Mouse (Mus musculus): ENCODE results near the gene Traf5. TPM values are rescaled to one million over a fixed set of nuclear protein-coding genes. Genes with fewer than 3 reads are reported as not detected.

Gene Traf5
- polyA plus RNA-seq, 1 experiment from 2014 or later: 2.3 TPM

DNA sequence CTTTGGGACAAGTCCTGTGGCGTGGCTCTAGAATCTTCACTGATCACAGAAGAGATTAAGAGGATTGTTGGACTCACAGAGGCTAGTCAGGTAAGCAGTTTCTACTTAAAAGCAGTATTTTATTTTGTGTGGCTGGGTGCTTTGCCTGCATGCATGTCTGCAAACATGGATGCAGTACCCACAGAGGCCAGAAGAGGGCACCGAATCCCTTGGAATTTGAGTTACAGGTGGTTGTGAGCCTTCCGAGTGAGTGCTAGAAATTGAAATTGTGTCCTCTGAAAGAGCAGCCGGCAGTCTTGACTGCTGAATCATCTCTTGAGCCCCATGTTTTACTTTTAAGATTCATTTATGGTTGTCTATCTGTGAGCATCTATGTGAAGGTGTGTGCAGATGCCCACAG lies 96.9 kb downstream of the Traf5 start:
- H3K27me3 ChIP-seq (ENCODE audit: poor library complexity, severe bottlenecking): no peaks in the 10 kb centered on the region
- H3K4me3 ChIP-seq: no peak overlapping the region
- peaks cover under 1% of the 10 kb centered on the region; the same call in 1 of the 2 replicates for H3K4me1 ChIP-seq
- no peaks in the 10 kb centered on the region for H3K36me3 ChIP-seq (replicated peaks)
- no peak overlapping the region for H3K27ac ChIP-seq
- peak; percentile 64 for DNase-seq (ENCODE audit: extremely low spot score, low spot score)
- no peaks in the 10 kb centered on the region for H3K9me3 ChIP-seq
- WGBS: 52% methylated on average over 4 of the region's 4 CpGs

DNA sequence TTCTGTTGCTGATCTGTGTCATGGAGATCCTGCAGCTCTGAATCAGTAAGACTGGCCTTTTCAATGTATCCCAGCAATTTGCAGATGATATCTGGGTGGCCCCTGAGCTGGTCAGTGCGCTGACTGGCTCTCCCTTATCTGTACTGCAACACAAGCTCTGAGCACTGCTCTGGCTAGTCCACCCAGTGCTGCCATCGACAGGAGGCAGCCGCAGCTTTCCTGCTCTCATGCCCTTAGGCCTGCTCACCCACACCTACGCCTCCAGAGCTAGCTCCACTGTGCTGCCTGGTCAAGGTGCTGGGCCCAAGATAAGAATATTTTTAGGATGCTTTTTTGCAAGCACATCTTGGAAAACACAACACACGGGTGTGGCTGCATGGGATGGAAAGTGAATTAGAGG lies 97.9 kb downstream of the Traf5 start:
- H3K27me3 ChIP-seq (ENCODE audit: poor library complexity, severe bottlenecking): no peaks in the 10 kb centered on the region
- no peaks in the 10 kb centered on the region for H3K9me3 ChIP-seq
- H3K27ac ChIP-seq: no peak overlapping the region
- no peak for DNase-seq (ENCODE audit: extremely low spot score, low spot score)
- H3K4me1 ChIP-seq: peaks cover 6% of the 10 kb centered on the region
- WGBS: 69% methylated on average over 5 of the region's 5 CpGs
- no peaks in the 10 kb centered on the region for H3K36me3 ChIP-seq (replicated peaks)
- H3K4me3 ChIP-seq: no peak overlapping the region

GRCm38 (mm10) chr1:191992040-191992780 lies 100.1 kb downstream of the Traf5 start:
- WGBS: 82% methylated on average over 7 of the region's 7 CpGs
- H3K9me3 ChIP-seq: no peaks in the 10 kb centered on the region
- H3K4me3 ChIP-seq: no peak overlapping the region
- H3K27me3 ChIP-seq (ENCODE audit: poor library complexity, severe bottlenecking): peaks cover under 1% of the 10 kb centered on the region; the same call in 1 of the 2 replicates
- H3K27ac ChIP-seq: no peak overlapping the region
- DNase-seq (ENCODE audit: extremely low spot score, low spot score): no peak
- H3K36me3 ChIP-seq (replicated peaks): no peaks in the 10 kb centered on the region
- peaks cover 9% of the 10 kb centered on the region for H3K4me1 ChIP-seq

DNA sequence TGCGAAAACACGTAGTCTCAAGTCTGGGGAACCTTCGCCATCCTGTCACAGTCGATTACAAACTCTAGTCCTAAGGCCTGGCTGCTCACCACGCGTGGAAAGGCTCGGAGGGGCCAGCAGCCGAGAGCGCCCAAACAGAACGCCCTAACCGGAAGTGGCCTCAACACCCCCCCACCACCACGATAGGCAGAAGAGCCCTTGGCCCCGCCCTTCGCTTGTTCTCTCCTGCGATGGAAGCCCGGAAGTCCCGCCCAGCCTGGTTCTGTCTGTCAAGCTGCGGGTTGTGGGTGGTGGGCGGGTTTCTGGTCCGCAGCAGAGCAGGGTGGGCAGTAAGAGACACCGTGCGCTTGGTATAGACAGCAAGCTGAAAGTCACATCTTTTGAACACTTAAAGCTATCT lies 102.4 kb downstream of the Traf5 start:
- under 1% methylated on average over 22 of the region's 22 CpGs for WGBS
- H3K27ac ChIP-seq: peak overlapping the region; percentile 90

DNA sequence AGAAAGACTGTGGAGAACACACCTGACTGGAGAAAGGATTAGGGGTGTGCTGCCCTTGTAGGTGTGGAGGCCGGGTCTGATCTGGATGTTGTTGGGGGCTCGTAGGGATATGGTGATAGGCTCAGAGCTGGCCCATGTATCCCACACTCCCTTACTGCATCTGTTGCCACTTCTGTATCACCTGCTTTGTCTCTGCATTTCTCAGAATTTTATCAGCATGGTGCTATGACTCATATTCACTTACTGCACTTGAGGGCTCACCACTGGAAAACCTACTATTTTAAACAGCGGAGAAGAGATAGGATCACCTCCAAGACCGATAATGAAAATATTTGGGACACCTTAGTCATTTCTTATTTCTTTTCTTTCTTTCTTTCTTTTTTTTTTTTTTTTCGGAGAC lies 103.3 kb downstream of the Traf5 start:
- 95% methylated on average over 5 of the region's 5 CpGs for WGBS
- Histone ChIP-seq H3K27ac (no peak overlapping the region), H3K4me1 (peaks cover 12% of the 10 kb centered on the region), H3K27me3 (ENCODE audit: poor library complexity, severe bottlenecking) (peaks cover 23% of the 10 kb centered on the region; the same call in 1 of the 2 replicates), H3K9me3 (no peaks in the 10 kb centered on the region), H3K36me3 (replicated peaks) (no peaks in the 10 kb centered on the region), H3K4me3 (peak overlapping the region; percentile 69)
- DNase-seq (ENCODE audit: extremely low spot score, low spot score): no peak

More for the DNA sequence above, 102.4 kb downstream of the Traf5 start:
- DNase-seq (ENCODE audit: extremely low spot score, low spot score): peak; percentile 96
- H3K36me3 ChIP-seq (replicated peaks): no peaks in the 10 kb centered on the region
- peaks cover 12% of the 10 kb centered on the region for H3K4me1 ChIP-seq
- peak overlapping the region; percentile 69 for H3K4me3 ChIP-seq
- no peaks in the 10 kb centered on the region for H3K9me3 ChIP-seq
- peaks cover 16% of the 10 kb centered on the region; the same call in 1 of the 2 replicates for H3K27me3 ChIP-seq (ENCODE audit: poor library complexity, severe bottlenecking)

DNA sequence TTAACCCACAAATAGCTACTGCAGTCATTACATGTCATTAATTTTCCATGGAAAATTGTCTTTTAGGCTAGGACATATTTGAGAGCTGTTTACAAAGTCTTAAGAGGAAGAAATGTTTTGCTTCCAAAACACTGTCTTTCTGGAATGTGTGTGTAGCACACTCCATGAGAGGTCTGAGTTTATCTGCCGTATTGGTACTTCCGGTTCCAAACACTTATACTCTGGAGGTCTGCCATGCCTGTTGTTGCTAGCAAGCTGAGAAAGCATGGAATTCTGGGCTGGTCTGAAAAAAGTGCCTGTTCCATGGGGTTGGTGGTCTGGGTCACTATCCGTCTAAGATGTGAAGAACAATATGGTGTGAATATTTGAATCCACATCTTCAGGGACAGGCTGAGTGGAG lies 103.7 kb downstream of the Traf5 start:
- H3K36me3 ChIP-seq (replicated peaks): no peaks in the 10 kb centered on the region
- no peaks in the 10 kb centered on the region for H3K9me3 ChIP-seq
- no peak for DNase-seq (ENCODE audit: extremely low spot score, low spot score)
- no peak overlapping the region for H3K4me3 ChIP-seq
- H3K27me3 ChIP-seq (ENCODE audit: poor library complexity, severe bottlenecking): peaks cover 23% of the 10 kb centered on the region; the same call in 1 of the 2 replicates
- no peak overlapping the region for H3K27ac ChIP-seq
- 96% methylated on average over 3 of the region's 3 CpGs for WGBS
- H3K4me1 ChIP-seq: peaks cover 12% of the 10 kb centered on the region

DNA sequence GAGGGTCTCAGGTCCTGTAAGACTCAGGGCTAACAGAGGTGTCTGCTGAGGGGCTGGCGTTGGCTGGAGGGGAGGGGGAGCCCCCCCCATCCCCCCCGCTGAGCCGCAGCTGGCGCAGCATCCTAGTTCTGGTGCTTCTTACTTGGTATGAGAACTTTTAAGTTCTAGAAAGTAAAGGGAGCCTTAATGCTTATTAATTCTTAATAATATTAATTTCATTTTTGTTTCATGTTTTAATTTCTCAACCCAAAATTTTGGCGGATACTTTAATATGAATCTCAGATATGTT lies 104.9 kb downstream of the Traf5 start:
- Histone ChIP-seq H3K36me3 (replicated peaks) (no peaks in the 10 kb centered on the region), H3K27me3 (ENCODE audit: poor library complexity, severe bottlenecking) (peaks cover 23% of the 10 kb centered on the region; the same call in 1 of the 2 replicates), H3K27ac (no peak overlapping the region), H3K4me3 (no peak overlapping the region), H3K4me1 (peaks cover 12% of the 10 kb centered on the region), H3K9me3 (no peaks in the 10 kb centered on the region)
- 62% methylated on average over 5 of the region's 5 CpGs for WGBS
- DNase-seq (ENCODE audit: extremely low spot score, low spot score): no peak

- Histone ChIP-seq H3K27me3 (ENCODE audit: poor library complexity, severe bottlenecking) (peaks cover 23% of the 10 kb centered on the region; the same call in 1 of the 2 replicates), H3K4me1 (peaks cover 12% of the 10 kb centered on the region), H3K4me3 (no peak overlapping the region), H3K36me3 (replicated peaks) (no peaks in the 10 kb centered on the region), H3K27ac (no peak overlapping the region), H3K9me3 (no peaks in the 10 kb centered on the region)
- 83% methylated on average over 8 of the region's 8 CpGs for WGBS
- no peak for DNase-seq (ENCODE audit: extremely low spot score, low spot score)
Observed at GRCm38 (mm10) chr1:191986674-191987480, 105.5 kb downstream of the Traf5 start.

GRCm38 (mm10) chr1:191981426-191982102 lies 110.8 kb downstream of the Traf5 start:
- DNase-seq (ENCODE audit: extremely low spot score, low spot score): no peak
- 0 out of 2 replicates have a peak, but pooled peaks cover 19% of the 10 kb centered on the region for H3K27me3 ChIP-seq (ENCODE audit: poor library complexity, severe bottlenecking)
- H3K9me3 ChIP-seq: no peaks in the 10 kb centered on the region
- H3K36me3 ChIP-seq (replicated peaks): no peaks in the 10 kb centered on the region
- no peak overlapping the region for H3K4me3 ChIP-seq
- 55% methylated on average over 6 of the region's 6 CpGs for WGBS
- H3K27ac ChIP-seq: peak overlapping the region; percentile 44
- H3K4me1 ChIP-seq: peaks cover 29% of the 10 kb centered on the region

GRCm38 (mm10) chr1:191977187-191977586 lies 115.2 kb downstream of the Traf5 start, which contains the start of gene Rd3:
Gene Rd3, plus strand, starts transcription at chr1:191977370.
- no peaks in the 10 kb centered on the region for H3K36me3 ChIP-seq (replicated peaks)
- H3K4me1 ChIP-seq: peaks cover 26% of the 10 kb centered on the region
- 0 out of 2 replicates have a peak, but pooled peaks cover 4% of the 10 kb centered on the region for H3K27me3 ChIP-seq (ENCODE audit: poor library complexity, severe bottlenecking)
- no peak within 1 kb of the TSS for H3K4me3 ChIP-seq
- H3K27ac ChIP-seq: peak within 1 kb of the TSS; percentile 22; the same call in 1 of the 2 replicates
- no peak for DNase-seq (ENCODE audit: extremely low spot score, low spot score)
- H3K9me3 ChIP-seq: no peaks in the 10 kb centered on the region
- WGBS: 44% methylated on average over 5 of the region's 5 CpGs

- 82% methylated on average over 13 of the region's 13 CpGs for WGBS
- H3K9me3 ChIP-seq: no peaks in the 10 kb centered on the region
- no peak for DNase-seq (ENCODE audit: extremely low spot score, low spot score)
Observed at GRCm38 (mm10) chr1:191974509-191975405, 117.6 kb downstream of the Traf5 start.

DNA sequence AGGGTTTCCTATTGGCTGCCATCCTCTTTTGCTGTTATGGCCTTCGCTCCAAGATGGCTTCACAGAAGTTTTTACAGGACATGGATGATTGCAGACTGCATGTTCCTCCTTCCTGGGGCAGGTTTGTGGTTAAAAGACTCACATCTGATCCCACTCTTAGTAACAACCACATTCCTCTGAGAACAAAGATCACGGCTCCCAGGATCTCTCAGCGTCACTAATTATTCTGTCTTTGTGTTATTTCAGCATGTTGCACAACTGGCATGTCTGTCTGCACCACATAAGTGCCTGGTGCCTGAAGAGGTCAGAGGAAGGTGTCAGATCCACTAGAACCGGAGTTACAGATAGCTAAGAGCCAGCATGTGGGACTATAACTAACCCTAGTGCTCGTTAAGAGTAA lies 122.4 kb downstream of the Traf5 start:
- no peaks in the 10 kb centered on the region for H3K9me3 ChIP-seq
- 73% methylated on average over 5 of the region's 5 CpGs for WGBS
- H3K27ac ChIP-seq: no peak overlapping the region
- no peaks in the 10 kb centered on the region for H3K36me3 ChIP-seq (replicated peaks)
- no peak overlapping the region for H3K4me3 ChIP-seq
- H3K4me1 ChIP-seq: peaks cover 6% of the 10 kb centered on the region
- no peak for DNase-seq (ENCODE audit: extremely low spot score, low spot score)
- no peaks in the 10 kb centered on the region for H3K27me3 ChIP-seq (ENCODE audit: poor library complexity, severe bottlenecking)

More at GRCm38 (mm10) chr1:191974509-191975405, 117.6 kb downstream of the Traf5 start:
- 0 out of 2 replicates have a peak, but pooled peaks cover 4% of the 10 kb centered on the region for H3K27me3 ChIP-seq (ENCODE audit: poor library complexity, severe bottlenecking)
- H3K36me3 ChIP-seq (replicated peaks): no peaks in the 10 kb centered on the region
- no peak overlapping the region for H3K4me3 ChIP-seq
- H3K4me1 ChIP-seq: peaks cover 20% of the 10 kb centered on the region
- H3K27ac ChIP-seq: no peak overlapping the region
